Mouse (Mus musculus): ENCODE data around the gene Numb. TPM values are rescaled to one million over a fixed set of nuclear protein-coding genes. Genes with fewer than 3 reads are reported as not detected.

Gene Numb
- polyA plus RNA-seq, 1 experiment from 2014 or later: 52.6 TPM

GRCm38 (mm10) chr12:83781204-83781603, 140.5 kb downstream of the Numb start:
- no peak overlapping the region for H3K9ac ChIP-seq (replicated peaks; ENCODE audit: low read depth)
- no peak for TF ChIP-seq CTCF (IDR thresholded peaks at IDR 0.05)
- TF ChIP-seq EP300 (IDR thresholded peaks at IDR 0.05): no peak
- H3K9me3 ChIP-seq (ENCODE audit: low read length): no peaks in the 10 kb centered on the region
- ATAC-seq (peak; percentile 71), DNase-seq (ENCODE audit: low spot score) (peak; percentile 23)
- H3K4me3 ChIP-seq (ENCODE audit: low read depth, low read length): no peak overlapping the region
- 55% methylated on average over 7 of the region's 7 CpGs for WGBS
- no peaks in the 10 kb centered on the region for H3K36me3 ChIP-seq (ENCODE audit: insufficient read depth, low read length)
- H3K4me1 ChIP-seq (ENCODE audit: insufficient read depth, low read depth, low read length): no peaks in the 10 kb centered on the region
- no peaks in the 10 kb centered on the region for H3K27me3 ChIP-seq (replicated peaks; ENCODE audit: insufficient read depth, low read length)
- H3K27ac ChIP-seq (ENCODE audit: low read length): no peak overlapping the region
- no peak overlapping the region for H3K4me2 ChIP-seq (replicated peaks; ENCODE audit: low read depth, low read length)

DNA sequence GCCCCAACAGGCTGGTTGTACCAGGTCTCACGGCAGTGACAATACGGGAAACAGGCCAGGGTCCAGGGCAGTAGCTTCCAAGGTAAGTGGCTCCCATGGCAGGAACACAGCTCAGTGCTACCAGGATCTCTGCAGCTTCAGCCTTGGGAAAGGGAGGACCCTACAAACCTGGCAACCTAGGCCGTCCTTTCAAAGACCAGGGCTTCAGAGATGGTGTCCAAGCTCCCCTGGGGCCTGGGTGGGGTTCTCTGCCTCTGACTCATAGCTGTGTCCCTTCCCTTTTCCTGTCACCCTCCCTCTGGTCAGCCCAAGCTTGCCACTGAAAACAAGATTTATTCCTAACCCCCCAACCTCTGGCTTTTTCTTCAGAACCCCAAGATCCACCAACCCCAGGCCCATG, 141.6 kb downstream of the Numb start:
- Histone ChIP-seq H3K9me3 (ENCODE audit: low read length) (no peaks in the 10 kb centered on the region), H3K27ac (ENCODE audit: low read length) (no peak overlapping the region), H3K9ac (replicated peaks; ENCODE audit: low read depth) (no peak overlapping the region), H3K36me3 (ENCODE audit: insufficient read depth, low read length) (no peaks in the 10 kb centered on the region), H3K27me3 (replicated peaks; ENCODE audit: insufficient read depth, low read length) (no peaks in the 10 kb centered on the region), H3K4me1 (ENCODE audit: insufficient read depth, low read depth, low read length) (no peaks in the 10 kb centered on the region), H3K4me2 (replicated peaks; ENCODE audit: low read depth, low read length) (no peak overlapping the region), H3K4me3 (ENCODE audit: low read depth, low read length) (no peak overlapping the region)
- DNase-seq (ENCODE audit: low spot score): no peak
- 83% methylated on average over 3 of the region's 3 CpGs for WGBS
- ATAC-seq: no peak
- TF ChIP-seq CTCF (IDR thresholded peaks at IDR 0.05): no peak
- TF ChIP-seq EP300 (IDR thresholded peaks at IDR 0.05): no peak

DNA sequence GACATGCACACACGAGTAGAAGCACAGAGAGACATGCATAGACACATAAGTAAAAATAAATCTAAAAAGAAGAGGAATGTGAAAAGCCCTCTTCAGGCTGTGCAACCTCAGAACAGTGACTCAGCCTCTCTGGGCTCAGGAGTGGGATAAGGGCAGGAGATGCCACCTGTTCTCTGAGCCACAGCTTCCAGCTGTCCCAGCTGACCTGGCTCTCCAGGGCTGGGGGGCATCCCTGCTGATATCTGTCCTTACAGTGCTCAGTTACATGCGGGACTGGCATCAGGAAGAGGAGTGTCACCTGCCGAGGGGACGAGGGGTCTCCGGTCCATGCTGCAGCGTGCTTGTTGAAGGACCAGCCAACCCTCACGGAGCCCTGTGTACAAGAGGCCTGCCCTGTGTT, 145.0 kb downstream of the Numb start:
- no peaks in the 10 kb centered on the region for H3K4me1 ChIP-seq (ENCODE audit: insufficient read depth, low read depth, low read length)
- H3K9me3 ChIP-seq (ENCODE audit: low read length): no peaks in the 10 kb centered on the region
- no peak for ATAC-seq
- no peak overlapping the region for H3K9ac ChIP-seq (replicated peaks; ENCODE audit: low read depth)
- H3K4me2 ChIP-seq (replicated peaks; ENCODE audit: low read depth, low read length): no peak overlapping the region
- H3K27ac ChIP-seq (ENCODE audit: low read length): no peak overlapping the region
- TF ChIP-seq EP300 (IDR thresholded peaks at IDR 0.05) (no peak), CTCF (IDR thresholded peaks at IDR 0.05) (no peak)
- no peak for DNase-seq (ENCODE audit: low spot score)
- no peaks in the 10 kb centered on the region for H3K36me3 ChIP-seq (ENCODE audit: insufficient read depth, low read length)
- H3K4me3 ChIP-seq (ENCODE audit: low read depth, low read length): no peak overlapping the region
- H3K27me3 ChIP-seq (replicated peaks; ENCODE audit: insufficient read depth, low read length): no peaks in the 10 kb centered on the region
- 81% methylated on average over 7 of the region's 7 CpGs for WGBS

- DNase-seq (ENCODE audit: low spot score) (no peak), ATAC-seq (no peak)
- Histone ChIP-seq H3K4me3 (ENCODE audit: low read depth, low read length) (no peak overlapping the region), H3K4me2 (replicated peaks; ENCODE audit: low read depth, low read length) (no peak overlapping the region), H3K27ac (ENCODE audit: low read length) (no peak overlapping the region), H3K4me1 (ENCODE audit: insufficient read depth, low read depth, low read length) (no peaks in the 10 kb centered on the region), H3K36me3 (ENCODE audit: insufficient read depth, low read length) (no peaks in the 10 kb centered on the region), H3K9me3 (ENCODE audit: low read length) (no peaks in the 10 kb centered on the region), H3K27me3 (replicated peaks; ENCODE audit: insufficient read depth, low read length) (no peaks in the 10 kb centered on the region), H3K9ac (replicated peaks; ENCODE audit: low read depth) (no peak overlapping the region)
- TF ChIP-seq CTCF (IDR thresholded peaks at IDR 0.05) (no peak), EP300 (IDR thresholded peaks at IDR 0.05) (no peak)
- 70% methylated on average over 12 of the region's 12 CpGs for WGBS
Measured at GRCm38 (mm10) chr12:83775621-83776020, 146.1 kb downstream of the Numb start.

DNA sequence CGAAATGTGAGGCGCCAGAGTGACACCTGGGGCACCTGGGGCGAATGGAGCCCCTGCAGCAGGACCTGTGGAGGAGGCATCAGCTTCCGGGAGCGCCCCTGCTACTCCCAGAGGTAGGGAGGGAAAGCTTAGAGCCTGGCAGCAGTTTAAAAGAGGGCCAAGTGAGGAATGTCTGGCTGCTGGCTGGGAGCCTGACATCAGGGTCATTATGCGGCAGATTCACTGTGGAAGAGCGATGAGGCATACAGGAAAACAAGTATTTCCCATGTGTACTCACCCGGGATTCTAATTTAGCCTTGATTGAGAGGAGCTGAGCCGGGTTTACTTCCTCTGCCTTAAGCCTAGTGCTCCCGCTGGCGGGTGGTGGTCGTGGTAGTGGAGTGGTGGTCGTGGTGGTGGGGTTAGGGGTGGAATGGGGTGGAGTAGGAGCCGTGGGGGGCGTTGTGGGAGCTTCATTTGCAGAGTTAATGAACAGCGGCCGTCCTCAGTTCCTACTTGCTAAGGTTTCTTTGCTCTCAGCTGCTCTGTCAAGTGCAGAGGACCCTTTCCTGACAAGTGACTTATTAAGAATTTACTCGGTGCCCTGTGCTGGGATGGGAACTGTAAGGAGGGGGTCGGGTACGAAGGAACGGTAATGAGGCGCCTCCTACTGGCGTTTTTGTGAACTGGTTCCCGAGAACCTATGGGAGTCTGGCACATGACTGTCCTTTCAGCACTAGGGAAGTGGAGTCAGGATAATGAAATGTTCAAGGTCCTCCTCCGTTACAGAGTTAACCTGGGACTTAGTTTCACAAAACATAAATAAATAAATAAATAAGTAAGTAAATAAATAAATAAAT, 151.1 kb downstream of the Numb start:
- no peak overlapping the region for H3K4me3 ChIP-seq (ENCODE audit: low read depth, low read length)
- WGBS: 4% methylated on average over 25 of the region's 25 CpGs
- DNase-seq (ENCODE audit: low spot score) (peak; percentile 82), ATAC-seq (peak; percentile 68)
- H3K9ac ChIP-seq (replicated peaks; ENCODE audit: low read depth): no peak overlapping the region
- H3K27ac ChIP-seq (ENCODE audit: low read length): no peak overlapping the region
- peak overlapping the region; percentile 38; the same call in 1 of the 2 replicates for H3K4me2 ChIP-seq (replicated peaks; ENCODE audit: low read depth, low read length)
- no peaks in the 10 kb centered on the region for H3K36me3 ChIP-seq (ENCODE audit: insufficient read depth, low read length)
- no peaks in the 10 kb centered on the region for H3K27me3 ChIP-seq (replicated peaks; ENCODE audit: insufficient read depth, low read length)
- H3K4me1 ChIP-seq (ENCODE audit: insufficient read depth, low read depth, low read length): no peaks in the 10 kb centered on the region
- TF ChIP-seq EP300 (IDR thresholded peaks at IDR 0.05) (no peak), CTCF (IDR thresholded peaks at IDR 0.05) (peak; percentile 83)
- no peaks in the 10 kb centered on the region for H3K9me3 ChIP-seq (ENCODE audit: low read length)

DNA sequence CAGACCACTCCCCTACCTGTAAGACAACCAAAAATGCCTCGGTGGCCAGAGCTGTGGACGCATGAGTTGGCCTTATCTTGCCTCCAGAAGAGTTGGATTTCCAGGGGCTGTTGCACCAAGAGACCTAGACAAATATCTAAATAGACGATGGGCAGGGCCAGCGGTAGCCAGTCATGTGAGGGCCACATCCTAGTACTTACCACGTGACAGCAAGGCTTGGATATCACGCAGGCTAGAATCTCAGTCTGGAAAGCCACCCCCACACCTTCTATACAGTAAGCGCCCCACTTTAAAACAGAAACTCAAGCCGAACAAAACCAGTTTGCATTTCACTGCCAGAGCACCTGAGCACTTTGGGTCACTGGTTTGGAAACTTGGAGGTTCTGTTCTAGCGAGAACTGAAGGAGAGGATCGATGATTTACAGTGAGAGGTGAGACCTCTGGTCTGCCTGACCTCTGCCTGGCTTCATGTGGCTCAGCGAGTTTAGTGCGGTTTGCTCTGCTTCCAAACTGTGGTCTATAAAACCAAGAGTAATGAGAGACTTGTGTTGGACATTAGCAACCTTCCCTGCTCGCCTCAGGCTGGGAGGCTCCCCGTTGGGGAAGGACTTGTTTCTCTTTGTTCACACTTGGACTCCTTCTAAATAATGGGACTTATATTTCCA, 153.4 kb downstream of the Numb start:
- no peak overlapping the region for H3K27ac ChIP-seq (ENCODE audit: low read length)
- DNase-seq (ENCODE audit: low spot score): no peak
- H3K4me2 ChIP-seq (replicated peaks; ENCODE audit: low read depth, low read length): no peak overlapping the region

More for the DNA sequence above, 153.4 kb downstream of the Numb start:
- Histone ChIP-seq H3K9me3 (ENCODE audit: low read length) (no peaks in the 10 kb centered on the region), H3K27me3 (replicated peaks; ENCODE audit: insufficient read depth, low read length) (no peaks in the 10 kb centered on the region), H3K36me3 (ENCODE audit: insufficient read depth, low read length) (no peaks in the 10 kb centered on the region), H3K4me1 (ENCODE audit: insufficient read depth, low read depth, low read length) (peaks cover 3% of the 10 kb centered on the region; the same call in 1 of the 2 replicates), H3K4me3 (ENCODE audit: low read depth, low read length) (no peak overlapping the region), H3K9ac (replicated peaks; ENCODE audit: low read depth) (no peak overlapping the region)
- no peak for ATAC-seq
- WGBS: 59% methylated on average over 14 of the region's 14 CpGs
- TF ChIP-seq EP300 (IDR thresholded peaks at IDR 0.05) (no peak), CTCF (IDR thresholded peaks at IDR 0.05) (no peak)

Measured in lung, postnatal 0 days (tissue).